Mouse (Mus musculus) CH12.LX (cell line): ENCODE data around the gene Arhgef38. TPM values are rescaled to one million over a fixed set of nuclear protein-coding genes. Genes with fewer than 3 reads are reported as not detected.

Source experiments
- DNase-seq: peaks from one replicate; pipeline ENCODE4 v3.0.0-alpha.2; 2013; ENCODE audit errors: extremely low read depth
- H3K27ac ChIP-seq: 2 replicates; pipeline ENCODE4 v1.5.1; 2012; ENCODE audit warnings: low read depth, mild to moderate bottlenecking, control low read depth, moderate library complexity; ENCODE audit not compliant: insufficient read depth
- H3K27me3 ChIP-seq: replicated peaks from 2 replicates; pipeline ENCODE3; 2012; ENCODE audit warnings: inconsistent platforms
- H3K36me3 ChIP-seq, 2 experiments: replicated peaks in 1 of 2; 2 replicates each; pipeline versions ENCODE3 to v1.6.1; 2012; ENCODE audit warnings: inconsistent platforms in 1 of 2, low read length in 1 of 2, mild to moderate bottlenecking in 1 of 2, mixed read lengths in 1 of 2, moderate library complexity in 1 of 2; ENCODE audit not compliant: control insufficient read depth in 1 of 2, insufficient read depth in 1 of 2
- H3K4me1 ChIP-seq, 2 experiments: 2 replicates each; pipeline ENCODE4 v1.6.1; 2012; ENCODE audit warnings: inconsistent platforms in 1 of 2, moderate library complexity in 1 of 2; ENCODE audit not compliant: insufficient read depth in 2 of 2, control insufficient read depth in 1 of 2
- H3K4me2 ChIP-seq: 2 replicates; pipeline ENCODE4 v1.6.1; 2012; ENCODE audit warnings: low read depth, mild to moderate bottlenecking, control low read depth; ENCODE audit not compliant: poor library complexity, insufficient read depth, severe bottlenecking
- H3K4me3 ChIP-seq, 3 experiments: fragments of 150-350 bp in 1 of 3; sonication (generic) in 1 of 3; replicated peaks in 1 of 3; 2 replicates each; pipeline versions ENCODE3 to v1.5.1; 2011 to 2012; ENCODE audit warnings: low read depth in 2 of 3, low read length in 2 of 3, mild to moderate bottlenecking in 2 of 3, moderate library complexity in 2 of 3, control low read depth in 1 of 3, improper control_type of control experiment in 1 of 3, inconsistent platforms in 1 of 3, mixed read lengths in 1 of 3; ENCODE audit not compliant: poor library complexity in 1 of 3
- H3K79me2 ChIP-seq: replicated peaks from 2 replicates; pipeline ENCODE4 v1.6.1; 2012; ENCODE audit warnings: mild to moderate bottlenecking, moderate library complexity; ENCODE audit not compliant: control insufficient read depth, poor library complexity, insufficient read depth, severe bottlenecking; ENCODE audit errors: extremely low read depth
- H3K9ac ChIP-seq: 2 replicates; pipeline ENCODE4 v1.6.1; 2012; ENCODE audit warnings: low read depth, mild to moderate bottlenecking, control low read depth, moderate library complexity; ENCODE audit not compliant: insufficient read depth
- H3K9me3 ChIP-seq: replicated peaks from 2 replicates; pipeline ENCODE3; 2012; ENCODE audit warnings: low read length, inconsistent platforms, mixed read lengths
- CHD2 ChIP-seq: IDR thresholded peaks from 2 replicates; pipeline ENCODE4 v1.6.1; 2011; ENCODE audit warnings: low read length, improper control_type of control experiment
- CTCF ChIP-seq, 2 experiments: IDR thresholded peaks in 1 of 2; conservative IDR thresholded peaks in 1 of 2; 2 replicates each; pipeline ENCODE4 v1.5.1; 2011 to 2012; ENCODE audit warnings: low read depth in 2 of 2, low read length in 2 of 2, improper control_type of control experiment in 1 of 2, inconsistent platforms in 1 of 2, mild to moderate bottlenecking in 1 of 2, moderate library complexity in 1 of 2
- ELF1 ChIP-seq: IDR thresholded peaks from 2 replicates; pipeline ENCODE4 v1.6.1; 2014; ENCODE audit warnings: low read depth, mild to moderate bottlenecking, inconsistent platforms, low read length, improper control_type of control experiment
- EP300 ChIP-seq: IDR thresholded peaks from 2 replicates; pipeline ENCODE4 v1.6.1; 2011; ENCODE audit warnings: low read length, improper control_type of control experiment
- GABPA ChIP-seq: IDR thresholded peaks from 2 replicates; pipeline ENCODE4 v1.6.1; 2012; ENCODE audit warnings: low read depth, low read length, improper control_type of control experiment, inconsistent platforms; ENCODE audit not compliant: insufficient replicate concordance
- HCFC1 ChIP-seq: IDR thresholded peaks from 2 replicates; pipeline ENCODE4 v1.6.1; 2012; ENCODE audit warnings: low read depth, mild to moderate bottlenecking, inconsistent platforms, low read length, improper control_type of control experiment
- JUND ChIP-seq: conservative IDR thresholded peaks from 2 replicates; pipeline ENCODE4 v1.6.1; 2011; ENCODE audit warnings: low read depth, low read length, improper control_type of control experiment
- KAT2A ChIP-seq: IDR thresholded peaks from 2 replicates; pipeline ENCODE4 v1.6.1; 2012; ENCODE audit warnings: low read length, improper control_type of control experiment, inconsistent platforms; ENCODE audit not compliant: insufficient replicate concordance
- MAFK ChIP-seq: IDR thresholded peaks from 2 replicates; pipeline ENCODE4 v1.6.1; 2011; ENCODE audit warnings: low read length, improper control_type of control experiment; ENCODE audit not compliant: insufficient replicate concordance
- MAX ChIP-seq: IDR thresholded peaks from 2 replicates; pipeline ENCODE4 v1.6.1; 2011; ENCODE audit warnings: low read length, improper control_type of control experiment
- MAZ ChIP-seq: IDR thresholded peaks from 2 replicates; pipeline ENCODE4 v1.6.1; 2012; ENCODE audit warnings: low read depth, mild to moderate bottlenecking, inconsistent platforms, low read length, improper control_type of control experiment, moderate library complexity
- MEF2A ChIP-seq: IDR thresholded peaks from 2 replicates; pipeline ENCODE4 v1.6.1; 2014; ENCODE audit warnings: low read depth, mild to moderate bottlenecking, inconsistent platforms, low read length, improper control_type of control experiment, borderline replicate concordance
- MYC ChIP-seq: IDR thresholded peaks from 2 replicates; pipeline ENCODE4 v1.6.1; 2011; ENCODE audit warnings: low read depth, mild to moderate bottlenecking, improper control_type of control experiment, low read length
- POLR2A ChIP-seq: IDR thresholded peaks from 2 replicates; pipeline ENCODE4 v1.6.1; 2011; ENCODE audit warnings: low read depth, mild to moderate bottlenecking, improper control_type of control experiment, low read length
- POLR2AphosphoS2 ChIP-seq: IDR thresholded peaks from 2 replicates; pipeline ENCODE4 v1.6.1; 2011; ENCODE audit warnings: low read depth, low read length, improper control_type of control experiment
- RCOR1 ChIP-seq: conservative IDR thresholded peaks from 2 replicates; pipeline ENCODE4 v1.6.1; 2012; ENCODE audit warnings: low read depth, mild to moderate bottlenecking, inconsistent platforms, low read length, improper control_type of control experiment
- UBTF ChIP-seq: IDR thresholded peaks from 2 replicates; pipeline ENCODE4 v1.6.1; 2012; ENCODE audit warnings: low read depth, mild to moderate bottlenecking, inconsistent platforms, low read length, improper control_type of control experiment, moderate library complexity
- USF1 ChIP-seq: IDR thresholded peaks from 2 replicates; pipeline ENCODE4 v1.6.1; 2014; ENCODE audit warnings: low read depth, mild to moderate bottlenecking, inconsistent platforms, low read length, improper control_type of control experiment
- ZC3H11A ChIP-seq: IDR thresholded peaks from 2 replicates; pipeline ENCODE4 v1.6.1; 2012; ENCODE audit warnings: low read depth, mild to moderate bottlenecking, inconsistent platforms, low read length, improper control_type of control experiment
- ZKSCAN1 ChIP-seq: IDR thresholded peaks from 2 replicates; pipeline ENCODE4 v1.6.1; 2012; ENCODE audit warnings: low read depth, inconsistent platforms, low read length, improper control_type of control experiment, borderline replicate concordance
- ZNF384 ChIP-seq: IDR thresholded peaks from 2 replicates; pipeline ENCODE4 v1.6.1; 2012; ENCODE audit warnings: low read depth, low read length, improper control_type of control experiment, inconsistent platforms
- dilution Hi-C: fragments of 300-500 bp; cut with MboI; formaldehyde crosslinking; loops from 2 replicates; pipeline ENCODE4 v1.14.3; 2020; ENCODE audit warnings: low sequenced_read_pairs; ENCODE audit not compliant: extremely low pct_unique_long_range_greater_than_20kb, extremely low pct_ligation_motif_present
- in situ Hi-C: fragments of 300-500 bp; cut with MboI; formaldehyde crosslinking; loops from 3 replicates; pipeline ENCODE4 v1.14.3; 2019; ENCODE audit warnings: low sequenced_read_pairs, low pct_ligation_motif_present, low pct_unique_long_range_greater_than_20kb, mixed read lengths
- polyA plus RNA-seq: library from polyadenylated mRNA; unstranded; fragments of >175 nt; gene quantifications from 2 replicates; pipeline ENCODE4 v1.2.1, GENCODE M21; 2012; ENCODE audit warnings: low read depth; ENCODE audit not compliant: insufficient read length
- total RNA-seq, 2 experiments: library from RNA; depleted of rRNA; stranded (reverse); fragments of 300-350 nt in 1 of 2; fragments of >200 nt in 1 of 2; gene quantifications; 2 replicates each; pipeline ENCODE4 v1.2.3; 2012 to 2014

Arhgef38 gene
- total and polyA plus RNA-seq, 3 experiments = not detected

- Histone ChIP-seq H3K9ac (no peak overlapping the region), H3K4me2 (no peak overlapping the region), H3K79me2 (no peaks in the 10 kb centered on the region), H3K9me3 (no peaks in the 10 kb centered on the region), H3K4me3 (peak overlapping the region in 1 of 3 experiments; percentile 14), H3K4me1 (peaks cover 0 to 6% of the 10 kb centered on the region in 2 experiments; a peak in 2 of 4 replicates), H3K27ac (peak overlapping the region; percentile 2; the same call in 1 of the 2 replicates), H3K27me3 (no peaks in the 10 kb centered on the region), H3K36me3 (no peaks in the 10 kb centered on the region)
- in situ Hi-C loops = loop anchor here (25.0 kb wide), 1 partner anchor 522 kb away; no protein-coding TSS in a partner anchor
- dilution Hi-C loops = no loop called here
- no peak for DNase-seq
- TF ChIP-seq MAZ (no peak), CHD2 (no peak), MAX (no peak), ZNF384 (no peak), JUND (no peak), POLR2AphosphoS2 (no peak)
Measured at GRCm38 (mm10) chr3:133258860-133259259, 24.1 kb upstream of the Arhgef38 start.

DNA sequence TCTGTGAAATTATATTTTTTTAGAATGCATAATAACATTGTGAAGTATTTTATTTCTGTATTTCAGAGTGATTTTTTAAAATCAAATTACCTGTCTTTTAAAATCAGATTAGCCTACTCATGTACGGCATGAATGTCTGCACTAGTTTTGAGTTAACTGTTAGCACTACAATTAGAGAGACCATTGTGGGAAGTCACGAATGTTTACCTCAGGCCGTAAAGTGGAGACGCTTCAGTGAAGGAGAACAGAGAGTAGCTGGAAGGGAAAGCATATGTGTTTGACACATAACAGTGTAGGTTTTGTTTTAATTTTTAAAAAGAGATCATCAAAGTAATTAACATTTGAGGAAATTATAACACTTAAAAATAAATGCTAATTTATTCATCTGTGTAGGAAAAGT is 21.1 kb upstream of the Arhgef38 start:
- Histone ChIP-seq H3K4me3 (no peak overlapping the region), H3K4me1 (peaks cover 6% of the 10 kb centered on the region in 2 experiments), H3K4me2 (no peak overlapping the region), H3K9me3 (no peaks in the 10 kb centered on the region), H3K9ac (no peak overlapping the region), H3K27ac (no peak overlapping the region), H3K27me3 (no peaks in the 10 kb centered on the region), H3K36me3 (no peaks in the 10 kb centered on the region), H3K79me2 (no peaks in the 10 kb centered on the region)
- DNase-seq = no peak
- TF ChIP-seq HCFC1 (no peak), USF1 (no peak), RCOR1 (no peak), GABPA (no peak), MYC (no peak), POLR2AphosphoS2 (no peak), ZKSCAN1 (no peak), ZNF384 (no peak), ZC3H11A (no peak), UBTF (no peak), EP300 (no peak), CTCF (conservative IDR thresholded peaks at IDR 0.05 in 1 of 2, IDR thresholded peaks at IDR 0.05 in 1 of 2; ENCODE audit: low read depth in 2 of 2, low read length in 2 of 2) (no peak), KAT2A (no peak), ELF1 (no peak), MAFK (no peak), MEF2A (no peak), POLR2A (no peak)
- dilution Hi-C loops = no loop called here
- in situ Hi-C loops = loop anchor here (25.0 kb wide), 1 partner anchor 519 kb away; no protein-coding TSS in a partner anchor
